Mouse (Mus musculus) v-Abl transformed pro-B cells (cell line): ENCODE measurements at regions not wholly inside any gene's neighbourhood (a gene's known extent, or its start where the extent isn't known, plus 50 kb on each side); places are given as distances from the start of the nearest gene placed in this dataset.

Experiments
- in situ Hi-C, 2 experiments: fragments of 400-800 bp; cut with MboI; formaldehyde crosslinking; loops; one replicate each; pipeline ENCODE4 v1.15.1; 2025; ENCODE audit not compliant: unreplicated experiment in 2 of 2

GRCm38 (mm10) chr8:26282156-26282935 lies 163.0 kb downstream of the Gm45692 start:
- in situ Hi-C loops, result no loop called here

GRCm38 (mm10) chr8:26283957-26284356 lies 164.6 kb downstream of the Gm45692 start:
- in situ Hi-C loops, result no loop called here

DNA sequence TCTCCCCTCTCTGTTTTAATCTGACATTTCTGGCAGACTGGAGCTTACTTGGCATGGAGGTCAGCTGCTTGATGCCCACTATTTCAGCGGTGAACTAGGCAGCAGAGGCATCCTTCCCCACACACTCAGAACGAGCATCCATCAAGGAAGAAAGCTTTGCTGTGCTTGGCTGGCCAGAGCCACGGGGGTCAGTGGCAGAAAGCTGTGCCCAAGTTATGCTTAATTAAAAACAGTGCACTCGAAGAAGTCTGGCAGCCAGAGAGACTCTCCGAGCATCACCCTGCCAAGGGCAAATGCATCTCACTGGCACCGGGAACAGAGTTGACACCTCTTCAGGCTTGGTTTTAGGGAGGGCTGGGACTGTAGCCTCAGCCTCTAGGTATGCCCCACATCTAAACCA lies 168.3 kb downstream of the Gm45692 start:
- in situ Hi-C loops, result no loop called here

DNA sequence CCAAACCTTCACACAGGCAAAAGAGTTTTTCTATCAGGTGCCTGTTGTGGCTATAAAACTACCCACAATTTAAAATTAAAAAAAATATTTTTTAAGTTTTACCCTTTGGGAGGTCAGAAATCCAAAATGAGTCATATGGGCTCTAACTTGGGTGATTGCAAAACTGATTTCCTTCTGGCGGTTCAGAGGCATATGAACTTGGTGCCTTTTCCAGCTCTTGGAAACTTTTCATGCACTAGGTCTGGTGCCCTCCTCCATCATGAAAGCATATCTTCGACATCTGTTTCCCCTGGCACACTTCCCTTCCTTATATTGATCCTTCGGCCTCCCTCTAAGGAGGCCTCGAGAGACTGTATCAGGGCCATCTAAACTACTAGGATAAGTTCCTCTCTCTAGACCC lies 168.8 kb downstream of the Gm45692 start:
- in situ Hi-C loops, result no loop called here

DNA sequence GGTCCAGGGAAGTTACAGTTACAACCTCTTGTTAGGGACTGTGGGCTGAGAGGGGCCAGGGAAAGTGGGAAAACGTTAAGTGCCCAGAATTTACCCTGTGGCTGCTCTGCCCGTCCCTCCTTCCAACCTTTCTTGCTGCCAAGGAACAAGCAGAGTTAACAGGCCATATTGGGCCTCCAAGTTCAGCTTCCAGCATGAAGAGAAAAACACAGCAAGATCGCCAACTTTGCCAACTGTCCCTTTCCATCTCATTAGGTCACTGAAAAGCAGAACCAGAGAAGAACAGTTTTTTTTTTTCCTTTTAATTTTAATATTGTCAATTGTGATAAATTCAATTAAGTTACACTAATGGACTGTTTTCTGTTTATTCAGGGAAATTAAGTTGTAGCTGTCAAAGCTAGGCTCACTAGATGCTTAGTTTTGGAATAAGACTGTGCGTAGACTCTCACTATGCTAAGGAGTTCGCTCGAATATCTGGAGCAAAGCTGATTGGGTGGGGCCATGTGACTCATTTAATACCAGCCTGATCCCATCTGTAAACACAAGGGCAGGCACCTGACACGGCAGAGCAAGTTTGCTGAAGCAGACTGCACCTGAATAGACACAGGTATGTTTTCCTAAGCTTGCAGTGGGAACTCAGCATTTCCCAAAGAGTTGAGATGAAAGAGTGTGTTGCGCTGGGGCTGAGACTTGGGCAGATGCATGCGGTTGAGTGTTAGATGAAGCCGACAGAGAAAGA lies 178.9 kb downstream of the Gm45692 start:
- in situ Hi-C loops, result no loop called here

- in situ Hi-C loops, result no loop called here
Observed at GRCm38 (mm10) chr8:26300246-26300645, 180.9 kb downstream of the Gm45692 start.

DNA sequence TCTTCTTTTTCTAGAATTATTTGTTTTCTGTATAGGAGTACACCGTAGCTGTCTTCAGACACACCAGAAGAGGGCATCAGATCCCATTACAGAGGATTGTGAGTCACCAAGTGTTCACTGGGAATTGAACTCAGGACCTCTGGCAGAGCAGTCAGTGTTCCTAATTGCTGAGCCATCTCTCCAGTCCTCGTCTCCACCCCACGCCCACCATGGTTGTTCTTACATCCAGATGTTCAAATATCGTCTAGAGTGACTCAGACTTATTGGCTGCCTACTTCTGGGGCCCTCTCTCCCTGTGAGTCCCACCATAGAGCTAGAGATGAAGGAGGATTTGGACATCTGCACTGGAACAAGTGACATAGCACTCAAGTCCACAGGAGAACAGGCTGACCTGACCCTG lies 182.6 kb downstream of the Gm45692 start:
- in situ Hi-C loops, result no loop called here

DNA sequence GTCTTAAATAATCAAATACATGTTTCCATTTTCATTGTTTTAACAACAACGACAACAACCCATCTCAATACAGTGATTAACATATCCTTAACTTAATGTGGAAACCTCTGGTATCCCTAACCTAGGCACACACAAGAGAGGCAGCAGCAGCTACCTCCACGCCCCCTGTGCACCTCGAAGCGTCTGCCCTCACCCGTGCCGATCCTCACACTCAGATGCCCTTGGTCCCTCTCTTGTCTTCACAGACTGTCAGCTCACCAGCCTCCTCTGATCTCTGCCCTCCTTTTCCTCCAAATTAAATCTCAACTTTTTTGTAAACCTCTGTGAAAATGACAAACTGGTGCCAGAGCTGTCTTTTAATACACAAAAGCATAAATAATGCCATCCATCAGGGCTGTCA lies 185.2 kb downstream of the Gm45692 start:
- in situ Hi-C loops, result no loop called here

DNA sequence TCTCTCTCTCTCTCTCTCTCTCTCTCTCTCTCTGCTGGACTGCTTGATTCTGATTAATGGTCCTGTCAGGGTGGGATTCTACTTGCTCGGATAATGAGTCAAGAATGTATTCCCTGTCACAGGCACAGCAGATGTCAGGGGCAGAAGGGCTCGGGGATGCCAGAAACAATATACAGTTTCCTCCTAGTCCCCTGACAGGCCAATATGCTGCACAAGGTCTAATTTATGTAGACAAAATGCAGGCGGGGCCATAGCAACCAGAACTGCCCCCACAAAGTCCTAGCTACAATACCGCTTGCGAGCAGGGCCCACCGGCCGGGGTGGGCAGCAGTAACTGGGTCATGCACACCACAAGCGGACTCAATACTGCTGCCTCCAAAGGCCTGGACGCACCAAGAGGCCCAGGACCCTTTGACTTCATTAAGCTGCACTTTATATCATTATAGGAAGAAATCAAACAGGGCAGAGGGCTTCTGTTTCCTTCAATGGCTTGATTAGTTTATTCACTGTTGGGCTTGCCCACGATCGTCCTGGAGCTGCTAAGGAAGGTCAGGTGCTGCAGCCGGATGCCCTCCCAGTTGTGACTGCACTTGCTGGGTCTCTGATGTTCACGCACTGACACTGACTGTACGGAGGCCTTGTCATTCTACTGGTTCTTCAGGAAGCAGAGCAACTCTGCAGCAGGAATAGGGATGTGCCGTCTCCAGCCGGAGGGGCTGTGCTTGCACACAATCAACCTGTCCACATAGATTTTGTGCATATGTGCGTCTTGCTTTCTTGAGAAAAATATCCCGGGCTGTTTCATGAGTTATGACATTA lies 185.9 kb downstream of the Gm45692 start:
- in situ Hi-C loops, result no loop called here

- in situ Hi-C loops, result no loop called here
Observed at GRCm38 (mm10) chr8:26308121-26308641, 188.8 kb downstream of the Gm45692 start.

DNA sequence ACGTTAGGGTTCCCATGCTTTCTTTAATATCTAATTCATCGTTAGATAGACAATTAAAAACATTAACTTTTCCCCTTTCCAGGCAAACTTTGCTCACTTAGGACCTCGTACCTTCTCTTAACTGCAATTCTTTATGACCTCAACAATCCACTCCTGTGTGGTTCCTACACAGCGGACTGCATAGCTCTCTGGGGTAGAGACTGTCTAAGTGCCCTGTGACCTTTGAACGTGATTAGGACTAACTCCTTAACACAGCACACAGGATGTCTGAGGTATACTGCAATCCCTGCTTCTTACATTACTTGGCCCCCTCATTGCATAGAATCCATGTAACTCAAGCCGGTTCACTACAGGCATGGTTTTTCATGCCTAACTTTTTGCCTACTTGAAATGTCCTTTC lies 190.4 kb downstream of the Gm45692 start:
- in situ Hi-C loops, result no loop called here

DNA sequence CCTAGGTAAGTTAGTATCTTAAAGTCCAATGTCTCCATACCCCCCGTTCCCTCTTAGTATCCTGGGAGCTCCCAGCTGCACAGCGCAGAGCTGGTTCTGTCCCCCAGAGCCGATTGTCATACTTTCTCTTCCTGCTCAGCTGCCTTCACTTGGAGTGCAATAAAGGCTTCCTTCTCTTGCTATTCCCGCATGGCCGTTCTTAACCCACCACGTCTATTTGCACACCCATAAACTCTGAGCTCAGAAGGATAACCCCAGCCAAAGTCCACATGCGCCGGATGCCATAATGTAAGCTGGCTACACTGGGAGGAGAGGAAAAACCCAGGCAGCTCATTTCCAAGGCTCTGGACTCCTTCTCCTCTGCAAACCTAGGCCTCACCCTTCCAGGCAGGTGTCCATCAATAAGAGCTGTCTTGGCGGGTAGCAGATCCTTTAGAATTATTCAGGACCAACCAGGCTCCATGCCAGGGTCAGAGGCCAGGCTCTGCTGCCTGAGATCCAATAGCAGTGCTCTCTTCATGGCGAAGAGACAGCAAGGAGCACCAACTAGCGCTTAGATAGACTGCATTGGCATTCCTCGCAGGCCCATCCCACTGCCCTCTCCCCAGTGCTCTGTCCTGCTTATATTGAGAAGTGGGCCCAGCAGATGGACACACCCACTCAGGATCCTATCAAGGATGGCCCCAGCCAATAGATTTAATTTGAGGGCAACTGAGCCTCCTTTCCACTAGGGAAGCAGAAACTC lies 204.4 kb downstream of the Gm45692 start:
- in situ Hi-C loops, result no loop called here

DNA sequence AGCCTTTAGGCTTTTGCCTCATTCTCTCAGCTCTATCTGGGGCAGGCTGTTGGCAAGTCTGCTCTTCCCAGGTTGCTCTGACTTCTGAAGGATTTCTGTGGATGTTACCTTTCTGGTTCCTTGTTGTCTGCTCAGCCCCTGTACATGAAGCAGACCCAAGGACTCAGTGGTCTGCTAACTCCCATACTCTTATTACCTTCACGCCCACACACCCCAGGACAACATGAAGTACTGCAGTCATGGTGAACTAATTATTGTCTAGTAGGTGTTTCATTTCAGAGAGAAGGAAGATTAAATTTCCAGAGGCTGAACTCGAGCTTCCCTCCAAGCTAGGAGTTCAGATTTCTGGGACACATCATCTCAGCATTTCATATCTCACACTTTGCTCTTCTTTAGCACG lies 205.3 kb downstream of the Gm45692 start:
- in situ Hi-C loops, result no loop called here

DNA sequence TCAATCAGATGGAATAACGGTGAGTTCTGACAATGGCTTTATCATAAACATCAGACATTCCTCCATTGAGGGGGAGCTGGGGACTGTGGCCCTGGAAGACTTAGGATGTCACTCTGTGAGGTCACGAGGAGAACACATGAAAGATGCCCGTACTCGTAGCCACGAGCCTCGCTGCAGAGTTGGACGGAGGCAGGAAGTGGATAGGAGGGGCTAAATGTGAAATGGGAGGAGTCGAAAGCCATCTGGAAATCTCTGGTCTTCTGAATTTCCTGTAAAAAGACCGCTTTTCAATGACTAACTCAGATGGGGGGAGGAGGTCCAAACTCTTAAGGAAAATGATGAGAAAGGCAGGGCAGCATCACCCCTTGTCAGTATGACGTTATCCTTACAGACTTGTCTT lies 210.5 kb downstream of the Gm45692 start:
- in situ Hi-C loops, result no loop called here

DNA sequence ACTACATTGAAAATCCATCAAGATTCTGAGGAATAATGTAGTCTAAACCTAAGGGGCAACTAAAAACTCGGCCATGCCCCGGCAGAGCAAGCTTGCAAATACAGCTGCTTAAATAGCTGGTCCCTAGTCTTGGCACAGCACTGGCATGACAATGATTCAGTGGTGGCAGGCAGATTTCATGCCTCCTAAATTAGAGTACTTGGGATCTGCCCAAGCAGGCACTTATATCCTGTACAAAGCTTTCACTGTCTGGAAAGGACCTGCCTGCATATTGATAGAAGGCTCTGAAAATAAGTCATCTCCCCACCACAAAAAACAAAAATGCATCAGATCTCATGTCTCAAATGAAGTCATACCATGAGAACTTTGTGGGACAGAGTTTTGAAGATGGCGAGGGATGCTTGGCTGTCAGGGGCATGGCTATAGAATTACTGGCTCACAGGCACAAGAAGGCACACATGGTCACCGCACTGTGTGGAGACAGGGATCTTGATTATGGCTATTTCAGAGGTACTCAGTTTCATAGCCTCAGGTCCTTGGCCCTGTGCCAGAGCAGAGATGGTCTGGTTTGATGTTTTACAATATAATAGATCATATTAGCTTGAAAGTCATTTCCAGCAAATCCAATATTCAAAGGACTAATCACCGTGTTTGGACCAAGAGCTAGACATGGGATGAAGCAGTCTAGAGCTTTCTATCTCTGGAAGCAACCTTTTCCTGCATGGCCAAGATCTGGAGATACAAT lies 217.7 kb downstream of the Gm45692 start:
- in situ Hi-C loops, result no loop called here

- in situ Hi-C loops, result loop anchor here in 1 of 2 experiments (5.0 kb wide), 1 partner anchor 637 kb away; no protein-coding TSS in a partner anchor
Observed at GRCm38 (mm10) chr8:26345078-26345477, 225.7 kb downstream of the Gm45692 start.

DNA sequence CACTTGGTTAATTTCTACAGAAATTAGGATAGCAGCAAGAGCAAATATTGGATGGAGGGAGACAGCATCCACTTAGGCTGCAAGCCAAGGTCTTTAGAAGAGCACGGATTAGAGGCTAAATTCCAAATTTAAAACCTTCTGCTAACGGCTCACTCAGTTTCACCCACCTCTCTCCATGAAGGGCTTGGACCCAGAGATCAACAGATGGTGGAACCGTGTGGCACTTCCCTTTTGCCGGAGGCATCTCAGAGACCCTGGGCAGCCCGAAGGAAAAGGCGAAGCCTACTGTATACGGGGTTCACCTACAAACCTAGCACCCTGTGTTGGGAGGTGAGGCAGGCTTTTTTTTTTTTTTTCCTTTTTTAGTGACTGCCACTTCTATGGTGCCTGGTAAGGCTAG lies 229.9 kb downstream of the Gm45692 start:
- in situ Hi-C loops, result loop anchor here in 1 of 2 experiments (5.0 kb wide), 1 partner anchor 633 kb away; no protein-coding TSS in a partner anchor

DNA sequence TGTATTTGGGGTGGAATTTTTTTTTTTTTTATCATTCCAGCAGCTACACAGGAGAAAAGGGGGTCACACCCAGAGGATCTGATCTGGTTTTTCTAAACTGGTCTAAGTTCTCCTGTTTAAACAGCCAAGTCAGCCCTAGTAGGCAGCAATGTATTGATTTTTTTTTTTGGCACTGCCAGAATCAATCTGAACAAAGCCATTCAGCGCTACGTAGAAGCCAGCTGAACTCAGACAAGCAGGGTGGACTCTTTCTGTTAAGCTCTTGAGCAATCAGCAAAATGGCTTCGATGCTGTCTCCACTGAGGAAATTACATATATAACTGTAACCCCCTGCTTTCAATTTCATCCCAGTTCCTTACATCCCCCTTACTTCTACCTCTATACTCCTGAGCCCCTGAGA lies 230.5 kb downstream of the Gm45692 start:
- in situ Hi-C loops, result loop anchor here in 1 of 2 experiments (5.0 kb wide), 1 partner anchor 632 kb away; no protein-coding TSS in a partner anchor

DNA sequence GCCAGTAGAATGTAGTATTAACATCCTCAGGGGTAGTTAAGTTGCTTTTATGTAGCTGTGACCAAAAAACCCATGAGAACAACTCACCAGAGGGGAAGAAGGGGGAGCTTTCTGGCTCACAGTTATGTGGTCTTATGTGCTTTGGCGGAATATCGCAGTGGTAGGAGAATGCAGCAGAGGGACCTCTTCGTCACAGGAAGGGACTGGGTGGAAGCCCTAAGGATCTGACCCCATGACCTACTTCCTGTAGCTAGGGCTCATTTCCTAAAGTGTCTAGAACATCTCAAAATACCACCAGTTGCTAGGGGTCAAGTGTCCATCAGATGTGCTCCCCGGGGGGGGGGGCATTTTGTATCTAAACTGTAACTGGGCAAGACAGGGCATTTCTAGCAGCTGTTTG lies 231.3 kb downstream of the Gm45692 start:
- in situ Hi-C loops, result no loop called here
